Mouse (Mus musculus): ENCODE results near the gene Ret.

DNA sequence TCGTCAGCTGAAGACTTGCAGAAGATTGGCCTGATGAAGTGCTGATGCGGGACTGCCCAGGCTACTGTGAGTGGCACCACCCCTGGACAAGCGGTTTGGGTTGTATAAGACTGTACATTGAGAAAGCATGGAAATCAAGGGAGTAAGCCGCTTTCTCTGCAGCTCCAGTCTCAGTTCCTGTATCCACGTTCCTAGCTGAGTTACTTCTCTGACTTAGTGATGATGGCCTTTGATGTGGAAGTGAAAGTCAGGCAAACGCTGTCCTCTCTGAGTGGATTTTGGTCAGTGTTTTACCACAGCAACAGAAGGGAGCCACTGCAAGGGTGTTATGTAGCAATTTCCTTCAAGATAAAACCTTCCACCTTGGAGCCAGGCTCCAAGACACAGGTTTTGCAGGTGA lies 56.6 kb downstream of the Ret start:
- no peak for TF ChIP-seq GATA1 (IDR thresholded peaks at IDR 0.05; ENCODE audit: low read length)
- no peak for TF ChIP-seq TAL1 (IDR thresholded peaks at IDR 0.05; ENCODE audit: low read length)
